Mouse (Mus musculus): ENCODE data around the gene Lnx1.

Gene Lnx1

DNA sequence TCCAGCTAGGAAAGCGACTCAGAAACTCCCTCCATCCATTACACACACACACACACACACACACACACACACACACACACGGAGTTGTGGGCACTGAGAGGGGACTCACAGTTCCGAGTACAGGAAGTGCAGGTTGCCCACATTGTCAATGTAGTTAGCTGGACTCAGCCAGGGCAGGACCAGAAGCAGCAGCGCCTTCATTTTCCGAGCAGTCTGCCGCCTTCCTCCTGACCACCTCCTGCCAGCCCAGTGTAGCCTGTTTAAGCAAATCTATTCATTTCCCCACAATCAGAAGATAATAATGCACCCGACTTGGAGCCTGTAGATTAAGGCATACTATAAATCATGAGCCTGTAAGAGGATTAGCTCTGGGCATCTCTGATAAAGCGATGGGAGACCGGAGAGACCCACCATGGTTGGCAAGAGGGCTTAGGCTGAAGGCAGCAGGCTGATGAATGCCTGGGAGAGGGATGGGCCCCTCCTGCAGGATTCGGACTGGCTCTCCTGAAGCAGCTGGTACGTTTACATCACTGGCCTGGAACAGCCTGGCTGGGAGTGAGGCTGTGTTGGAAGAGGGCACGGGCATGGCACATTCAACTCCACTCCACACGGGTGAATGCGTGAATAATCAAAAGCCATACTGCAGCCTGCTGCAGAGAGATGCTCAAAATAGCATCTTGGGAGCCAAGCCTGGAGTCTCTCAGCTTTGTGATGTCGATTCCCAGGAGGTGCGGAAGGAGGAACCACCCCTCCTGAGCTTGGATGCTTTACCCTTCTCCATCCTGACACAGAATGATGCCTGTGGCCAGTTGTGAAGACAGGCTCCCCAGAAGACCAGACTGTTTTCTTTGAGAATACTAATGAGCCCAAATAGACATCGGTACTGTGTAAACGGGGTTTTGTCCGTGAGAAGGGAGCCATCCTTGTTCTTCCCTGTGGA is 25.0 kb downstream of the Lnx1 start:
- TF ChIP-seq GATA4 (IDR thresholded peaks at IDR 0.05; ENCODE audit: insufficient replicate concordance, low read length): no peak

GRCm38 (mm10) chr5:74672556-74672955 is 30.2 kb downstream of the Lnx1 start:
- TF ChIP-seq GATA4 (IDR thresholded peaks at IDR 0.05; ENCODE audit: insufficient replicate concordance, low read length): no peak

DNA sequence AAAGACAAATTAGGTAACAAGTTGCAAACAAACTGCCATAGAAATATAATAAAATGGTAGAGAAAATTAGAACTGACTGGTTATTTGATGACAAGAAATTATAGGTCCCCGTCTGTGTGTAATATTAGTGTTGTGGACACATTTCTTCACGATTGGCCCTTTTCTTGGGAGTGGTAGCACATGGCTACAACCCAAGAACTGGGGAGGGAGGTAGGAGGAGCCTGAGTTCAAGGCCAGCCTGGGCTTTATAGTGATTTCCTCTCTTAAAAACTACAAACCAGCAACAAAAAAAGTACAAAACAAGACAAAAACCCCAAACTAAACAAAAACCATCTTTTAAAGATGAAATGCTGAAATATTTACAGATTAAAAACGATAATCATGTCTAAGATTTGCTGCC is 31.8 kb downstream of the Lnx1 start:
- no peak for TF ChIP-seq GATA4 (IDR thresholded peaks at IDR 0.05; ENCODE audit: insufficient replicate concordance, low read length)

DNA sequence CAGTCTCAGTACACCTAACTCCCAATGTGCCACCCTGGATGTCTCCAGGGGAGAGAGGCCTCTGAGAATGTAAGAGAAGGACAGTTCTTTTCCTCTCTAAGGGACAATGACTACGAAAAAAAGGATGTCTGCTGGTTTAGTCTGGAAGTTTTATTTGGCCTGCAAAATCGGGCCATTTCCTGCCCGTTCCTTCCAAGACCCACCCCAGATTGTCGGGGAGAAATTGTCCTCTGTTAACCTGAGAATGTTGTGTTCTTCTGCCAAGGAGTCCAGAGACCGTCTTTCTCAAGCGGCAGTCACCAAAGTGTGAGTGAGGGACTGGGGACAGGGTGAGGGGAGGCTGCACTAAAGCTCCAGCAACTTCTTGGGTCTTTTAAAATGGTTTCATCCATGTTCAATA is 32.8 kb downstream of the Lnx1 start:
- no peak for TF ChIP-seq GATA4 (IDR thresholded peaks at IDR 0.05; ENCODE audit: insufficient replicate concordance, low read length)

DNA sequence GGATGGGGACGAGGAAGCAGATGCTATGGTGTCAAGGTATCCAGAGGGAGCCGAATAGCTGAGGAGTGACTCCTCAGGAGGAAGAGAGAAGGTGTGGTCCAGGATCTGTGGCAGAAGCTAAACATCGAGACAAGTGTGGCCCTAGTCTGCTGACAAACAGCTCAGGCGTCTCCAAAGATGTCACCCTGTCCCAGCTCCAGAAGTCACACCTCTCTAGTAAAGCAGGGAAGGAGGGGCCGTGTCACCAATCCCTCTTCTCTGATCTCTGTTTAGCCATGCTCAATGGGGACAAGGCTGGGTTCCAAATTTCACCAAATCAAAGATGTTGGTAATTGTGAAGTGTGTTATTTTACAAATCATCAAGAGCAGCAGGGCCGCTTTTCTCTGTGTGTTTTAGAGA is 33.8 kb downstream of the Lnx1 start:
- no peak for TF ChIP-seq GATA4 (IDR thresholded peaks at IDR 0.05; ENCODE audit: insufficient replicate concordance, low read length)

DNA sequence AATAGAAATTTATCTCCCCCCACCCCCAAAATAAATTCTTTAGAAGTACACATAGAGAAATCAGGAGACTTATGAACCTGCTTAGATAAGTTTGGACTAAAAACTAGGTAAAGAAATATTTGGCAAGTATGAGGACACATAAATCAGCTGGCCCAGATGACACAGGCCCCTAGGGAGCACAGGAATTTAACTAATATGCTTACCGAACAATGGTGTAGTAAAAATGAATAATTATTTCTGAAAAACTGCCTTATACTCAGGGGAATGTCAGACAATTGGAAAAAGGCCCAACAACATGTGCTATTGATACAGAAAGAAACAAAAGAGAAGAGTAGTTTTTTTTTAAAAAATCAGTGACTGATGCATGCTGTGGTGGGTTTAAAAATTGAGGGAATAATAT is 40.1 kb downstream of the Lnx1 start:
- TF ChIP-seq GATA4 (IDR thresholded peaks at IDR 0.05; ENCODE audit: insufficient replicate concordance, low read length): no peak

DNA sequence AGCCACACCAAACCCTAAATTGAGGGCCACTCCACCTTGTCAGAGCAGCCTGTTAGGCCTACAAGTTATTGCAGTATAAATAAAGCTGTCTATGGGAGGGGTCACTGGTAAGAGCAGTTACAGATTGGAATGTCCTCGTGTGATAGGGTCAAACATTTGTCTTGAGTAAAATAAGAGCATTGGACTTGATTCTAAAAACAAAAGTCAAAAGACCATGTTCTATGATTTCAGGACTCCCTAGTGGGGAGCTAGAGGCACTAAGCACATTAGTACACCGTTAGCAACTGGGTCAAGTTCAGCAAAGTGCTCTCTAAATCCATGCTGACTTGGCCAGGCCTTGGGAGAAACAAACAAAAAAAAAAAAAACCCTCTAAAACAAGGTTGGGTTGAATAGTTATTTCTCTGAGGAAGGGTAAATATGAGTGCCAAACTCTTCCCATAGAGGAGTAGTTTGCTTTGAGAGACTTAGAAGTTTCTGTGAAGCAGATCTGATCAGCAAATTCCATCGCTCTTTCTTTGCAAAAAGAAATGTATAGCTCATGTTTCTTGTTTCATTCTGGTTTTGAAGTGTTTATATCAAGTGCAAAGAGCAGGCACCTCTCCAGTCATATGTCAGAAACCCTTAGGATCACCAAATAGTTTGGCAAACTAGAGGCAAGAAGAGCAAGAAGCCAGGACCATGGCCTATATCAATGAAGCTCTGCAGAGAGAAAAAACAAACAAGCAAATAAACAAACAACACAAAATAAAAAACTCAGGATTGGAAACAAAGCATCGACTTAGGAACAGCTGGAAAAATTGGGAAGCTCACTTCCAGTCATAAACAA is 40.8 kb downstream of the Lnx1 start:
- TF ChIP-seq GATA4 (IDR thresholded peaks at IDR 0.05; ENCODE audit: insufficient replicate concordance, low read length): no peak

DNA sequence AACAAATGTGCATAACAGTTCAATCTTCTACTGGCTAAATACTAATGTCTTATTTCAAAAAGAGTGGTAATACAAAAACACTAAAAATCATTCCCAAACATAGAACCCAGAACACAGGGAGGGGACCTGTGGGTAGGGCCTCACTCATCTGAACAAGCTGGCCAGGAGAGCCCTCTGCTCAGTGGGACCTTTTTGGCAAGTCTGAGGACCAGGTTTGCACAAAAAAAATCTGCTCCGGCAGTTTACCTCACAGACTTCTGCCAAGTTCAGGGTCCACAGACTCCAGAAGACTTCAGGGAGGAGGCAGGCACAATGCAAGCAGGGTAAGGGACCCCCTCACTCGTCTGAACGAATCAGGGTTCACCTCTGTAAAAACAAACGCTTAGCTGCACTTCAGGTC is 42.9 kb downstream of the Lnx1 start:
- TF ChIP-seq GATA4 (IDR thresholded peaks at IDR 0.05; ENCODE audit: insufficient replicate concordance, low read length): no peak

DNA sequence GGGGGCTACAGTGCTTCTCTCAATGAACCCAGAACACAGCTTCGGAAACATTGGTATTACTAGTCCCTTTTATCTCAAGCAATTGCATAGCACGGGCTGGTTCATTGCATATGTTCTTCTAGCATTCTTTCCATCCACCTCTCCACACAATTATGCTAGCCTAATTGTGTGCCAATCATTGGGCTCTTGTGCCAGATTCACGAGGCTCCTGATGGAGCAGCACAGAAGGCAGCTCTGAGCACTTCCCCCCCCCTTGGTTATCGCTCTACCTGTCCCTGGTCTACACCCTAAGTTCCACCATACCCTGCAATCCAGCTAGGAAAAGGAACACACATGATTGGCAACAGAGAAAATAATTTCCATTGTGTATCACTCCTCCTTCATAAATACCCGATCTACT is 43.4 kb downstream of the Lnx1 start:
- TF ChIP-seq GATA4 (IDR thresholded peaks at IDR 0.05; ENCODE audit: insufficient replicate concordance, low read length): no peak

DNA sequence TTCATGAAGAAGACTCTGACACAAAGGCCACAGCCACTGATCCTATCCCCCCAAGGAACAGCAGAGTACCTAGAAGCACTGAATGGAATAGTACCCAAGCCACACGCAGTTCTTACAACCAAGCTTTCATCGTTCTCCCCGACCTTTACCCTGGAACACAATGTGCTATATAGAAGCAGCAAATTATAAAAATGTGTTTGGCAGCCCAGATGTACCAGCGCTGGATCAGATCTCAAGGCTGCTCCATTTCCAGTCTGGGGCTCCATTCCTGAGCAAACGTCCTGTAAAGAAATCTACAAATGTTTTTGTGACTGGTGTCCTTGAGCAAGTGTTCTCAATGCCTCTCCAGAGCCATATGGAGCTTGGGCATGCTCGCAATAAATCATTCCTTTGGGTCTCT is 44.8 kb downstream of the Lnx1 start:
- TF ChIP-seq GATA4 (IDR thresholded peaks at IDR 0.05; ENCODE audit: insufficient replicate concordance, low read length): no peak

DNA sequence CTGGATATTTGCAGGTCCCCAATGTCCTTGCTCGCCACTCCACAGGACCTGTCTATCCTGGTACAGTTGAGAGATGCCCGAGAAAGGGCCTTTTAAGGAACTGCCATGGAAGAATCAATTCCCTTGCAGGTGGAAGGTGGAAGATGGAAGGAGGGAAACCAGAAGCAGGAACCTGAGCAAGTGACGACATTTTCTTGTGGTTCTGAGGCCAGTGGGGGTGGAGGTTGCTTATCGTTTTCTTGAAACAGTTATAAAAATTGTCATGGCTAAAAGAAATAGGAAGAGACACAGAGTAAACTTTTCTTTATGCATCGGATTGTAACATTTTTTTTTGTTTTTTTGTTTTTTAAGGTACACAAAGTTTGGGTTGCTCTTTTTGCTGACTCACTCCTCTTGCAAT is 46.3 kb downstream of the Lnx1 start:
- TF ChIP-seq GATA4 (IDR thresholded peaks at IDR 0.05; ENCODE audit: insufficient replicate concordance, low read length): no peak

DNA sequence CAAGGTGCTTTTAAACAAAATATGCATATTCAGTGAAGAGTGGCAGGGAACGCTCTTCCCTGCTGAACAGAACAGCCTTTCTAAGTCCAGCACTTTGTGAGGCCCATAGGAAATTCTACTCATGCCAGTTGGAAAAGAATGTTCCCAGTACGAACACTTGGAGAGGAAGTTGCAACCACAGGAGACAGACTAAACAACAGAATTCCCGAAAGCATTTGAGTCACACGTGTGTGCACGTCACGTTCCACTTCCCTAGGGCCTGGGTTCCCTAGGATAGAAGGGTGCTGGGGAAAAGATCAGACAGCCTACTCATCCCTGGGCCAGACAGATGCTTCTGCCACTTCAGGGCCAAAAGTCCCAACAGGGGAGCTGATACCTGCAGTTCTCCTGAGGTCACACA is 48.2 kb downstream of the Lnx1 start:
- no peak for TF ChIP-seq GATA4 (IDR thresholded peaks at IDR 0.05; ENCODE audit: insufficient replicate concordance, low read length)

GRCm38 (mm10) chr5:74653766-74654165 is 48.9 kb downstream of the Lnx1 start:
- TF ChIP-seq GATA4 (IDR thresholded peaks at IDR 0.05; ENCODE audit: insufficient replicate concordance, low read length): no peak

DNA sequence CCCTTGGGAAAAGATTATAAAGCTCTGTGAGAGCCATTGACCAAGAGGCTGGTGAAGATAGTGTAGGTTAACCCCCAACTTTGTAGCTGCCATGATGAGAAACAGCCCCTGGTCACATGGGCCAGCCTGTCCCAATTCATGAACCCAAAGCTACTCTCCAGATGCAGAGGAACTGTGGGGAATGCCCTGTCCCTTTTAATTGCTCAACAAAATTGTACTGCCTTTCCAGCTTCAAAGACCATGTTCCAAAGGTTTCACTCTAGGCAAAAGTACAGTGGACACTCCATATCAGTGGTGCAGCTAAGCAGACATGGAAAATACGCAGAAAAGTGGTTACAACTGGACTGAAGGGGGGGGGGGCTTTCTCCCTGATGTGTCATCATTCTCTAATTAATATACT is 53.6 kb downstream of the Lnx1 start:
- TF ChIP-seq GATA4 (IDR thresholded peaks at IDR 0.05; ENCODE audit: insufficient replicate concordance, low read length): 0 out of 2 replicates have a peak, but pooled peaks have one; percentile 13

GRCm38 (mm10) chr5:74648216-74648615 is 54.5 kb downstream of the Lnx1 start:
- TF ChIP-seq GATA4 (IDR thresholded peaks at IDR 0.05; ENCODE audit: insufficient replicate concordance, low read length): 0 out of 2 replicates have a peak, but pooled peaks have one; percentile 38

DNA sequence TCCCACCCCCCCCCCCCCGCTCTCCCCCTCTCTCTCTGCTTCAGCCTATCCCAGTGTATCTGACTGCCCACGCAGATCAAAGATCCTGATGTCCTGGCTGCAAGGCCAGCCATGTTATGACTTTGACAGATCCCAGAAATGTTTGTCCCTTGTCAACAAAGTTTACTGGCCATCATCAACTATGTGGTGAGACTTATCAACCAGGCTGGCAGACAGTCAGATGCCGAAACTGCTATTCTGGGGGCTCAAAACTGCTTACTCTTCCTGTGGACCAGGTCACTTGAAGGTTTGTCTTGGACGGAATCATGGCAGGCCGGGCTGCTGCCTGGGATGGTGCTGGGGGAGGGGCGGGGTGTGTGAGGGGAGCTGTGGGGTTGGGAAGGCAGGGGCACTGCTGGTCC is 55.1 kb downstream of the Lnx1 start:
- no peak for TF ChIP-seq GATA4 (IDR thresholded peaks at IDR 0.05; ENCODE audit: insufficient replicate concordance, low read length)

Measured in liver, adult (tissue).